Mouse (Mus musculus) lung, adult 2 months (tissue): ENCODE measurements around the gene Trpm5.

Experiments
- CTCF ChIP-seq: fragments of 200-500 bp; IDR thresholded peaks from 2 replicates; pipeline ENCODE4 v1.5.1; 2011; ENCODE audit warnings: mild to moderate bottlenecking, low read length, control low read depth; ENCODE audit not compliant: insufficient read depth
- POLR2A ChIP-seq: fragments of 200-500 bp; IDR thresholded peaks from 2 replicates; pipeline ENCODE4 v1.6.1; 2011; ENCODE audit warnings: low read depth, mild to moderate bottlenecking, control low read depth, low read length, borderline replicate concordance; ENCODE audit errors: extremely low read depth

- no peak for TF ChIP-seq CTCF
- no peak for TF ChIP-seq POLR2A
These were observed 45.1 kb downstream of the Trpm5 start for GRCm38 (mm10) chr7:143049331-143049730.
